Mouse (Mus musculus): ENCODE results near the gene Hccs. TPM values are rescaled to one million over a fixed set of nuclear protein-coding genes. Genes with fewer than 3 reads are reported as not detected.

Gene Hccs
- polyA plus RNA-seq, 1 experiment = 8.5 TPM

DNA sequence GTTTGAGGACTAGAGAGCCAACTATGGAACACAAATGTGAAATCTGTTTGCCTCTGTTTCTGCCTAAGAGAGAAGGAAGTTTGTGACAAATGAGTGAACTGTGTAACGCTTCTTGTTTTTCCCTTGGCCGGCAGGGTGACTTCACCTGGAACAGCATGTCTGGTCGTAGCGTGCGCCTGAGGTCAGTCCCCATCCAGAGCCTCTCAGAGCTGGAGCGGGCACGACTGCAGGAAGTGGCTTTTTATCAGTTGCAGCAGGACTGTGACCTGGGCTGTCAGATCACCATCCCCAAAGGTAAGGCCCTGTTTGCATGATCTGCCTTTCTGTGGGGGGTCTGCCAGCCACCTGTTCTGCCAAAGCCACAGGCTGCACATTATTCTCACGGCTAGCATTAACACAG is 100.1 kb downstream of the Hccs start:
- H3K4me3 ChIP-seq = no peak overlapping the region
- no peak overlapping the region for H3K4me2 ChIP-seq (ENCODE audit: low read depth)
- no peaks in the 10 kb centered on the region for H3K79me2 ChIP-seq (ENCODE audit: control insufficient read depth, insufficient read depth)
- H3K36me3 ChIP-seq (ENCODE audit: control insufficient read depth, insufficient read depth) = no peaks in the 10 kb centered on the region
- H3K27me3 ChIP-seq (ENCODE audit: control insufficient read depth, insufficient read depth, insufficient read length) = no peaks in the 10 kb centered on the region
- H3ac ChIP-seq (ENCODE audit: control insufficient read depth, insufficient read length) = no peak overlapping the region
- no peak for TF ChIP-seq TCF12 (IDR thresholded peaks at IDR 0.05; ENCODE audit: insufficient read depth, poor library complexity, severe bottlenecking)
- no peak for TF ChIP-seq CEBPB (IDR thresholded peaks at IDR 0.05; ENCODE audit: insufficient read depth, poor library complexity, severe bottlenecking)
- no peak for TF ChIP-seq E2F4 (IDR thresholded peaks at IDR 0.05; ENCODE audit: insufficient read depth)
- TF ChIP-seq USF1 (IDR thresholded peaks at IDR 0.05; ENCODE audit: low read depth) = no peak
- no peak for TF ChIP-seq POLR2A (IDR thresholded peaks at IDR 0.05; ENCODE audit: insufficient read length, low read depth)
- TF ChIP-seq REST (IDR thresholded peaks at IDR 0.05; ENCODE audit: insufficient read depth, insufficient read length) = no peak
- no peak for TF ChIP-seq MYOG (IDR thresholded peaks at IDR 0.05; ENCODE audit: control insufficient read depth in 1 of 3, insufficient read depth in 1 of 3, insufficient read length in 2 of 3, low read depth in 2 of 3)
- no peak for TF ChIP-seq SRF (IDR thresholded peaks at IDR 0.05; ENCODE audit: control insufficient read depth, insufficient read length, low read depth)
- no peak for TF ChIP-seq POLR2AphosphoS2 (IDR thresholded peaks at IDR 0.05; ENCODE audit: insufficient read length, low read depth)
- no peak for TF ChIP-seq MYOD1 (IDR thresholded peaks at IDR 0.05; ENCODE audit: control insufficient read depth in 1 of 3, insufficient read length in 2 of 3, low read depth in 2 of 3)
- TF ChIP-seq TCF3 (IDR thresholded peaks at IDR 0.05; ENCODE audit: insufficient read length, low read depth) = no peak
- no peak for TF ChIP-seq MAX (IDR thresholded peaks at IDR 0.05; ENCODE audit: low read depth)

DNA sequence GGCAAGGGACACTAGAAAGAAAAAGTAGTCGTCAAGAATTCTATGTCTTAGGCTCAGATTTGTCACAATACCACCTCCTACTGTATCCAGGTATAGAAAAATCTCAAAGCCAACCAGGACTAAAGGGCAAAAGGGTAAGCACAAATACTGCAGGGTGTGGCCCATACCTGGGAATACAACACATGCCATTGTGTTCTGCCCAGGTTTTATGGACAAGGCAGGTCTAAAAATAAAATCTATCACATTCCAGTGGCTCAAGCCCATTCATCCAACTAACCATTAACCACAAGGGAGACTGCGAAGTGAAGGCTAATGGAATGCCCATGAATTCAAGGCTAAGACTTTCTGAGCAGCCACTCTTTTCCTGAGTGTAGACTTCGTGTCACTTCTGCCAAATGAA is 110.2 kb downstream of the Hccs start:
- no peaks in the 10 kb centered on the region for H3K27me3 ChIP-seq (ENCODE audit: control insufficient read depth, insufficient read depth, insufficient read length)
- no peak overlapping the region for H3ac ChIP-seq (ENCODE audit: control insufficient read depth, insufficient read length)
- no peak for TF ChIP-seq POLR2A (IDR thresholded peaks at IDR 0.05; ENCODE audit: insufficient read length, low read depth)
- no peak for TF ChIP-seq TCF3 (IDR thresholded peaks at IDR 0.05; ENCODE audit: insufficient read length, low read depth)
- no peaks in the 10 kb centered on the region for H3K36me3 ChIP-seq (ENCODE audit: control insufficient read depth, insufficient read depth)
- H3K4me2 ChIP-seq (ENCODE audit: low read depth) = no peak overlapping the region
- H3K79me2 ChIP-seq (ENCODE audit: control insufficient read depth, insufficient read depth) = no peaks in the 10 kb centered on the region
- no peak overlapping the region for H3K4me3 ChIP-seq

Other genes with a start within 250 kb of the Hccs start
- not detected for gene Amelx, start 133.2 kb downstream of the Hccs start, polyA plus RNA-seq (2012; fragmentation: generic; extraction: Trizol)